Comparison of ENCODE assay signal across 16 mouse cellular contexts in genomic region chr5:99487009-99487858, GRCm38 (mm10).
DNase-seq lines count a peak whose midpoint lies in the region; ATAC-seq and TF ChIP-seq lines count a peak whose summit lies in the region.
"Had no signal": no experiment of that assay in that cellular context is flagged by ENCODE, and none has a peak within 500 bp of the region (broad histone marks: within the 10 kb centered on the region; RNA-seq: fewer than 3 reads in every experiment).

No protein-coding gene starts in this region.

- no peak overlapping the region for H3K4me2 ChIP-seq in kidney, embryonic 15.5 days
- no peak overlapping the region for H3K4me2 ChIP-seq in midbrain, postnatal 0 days (ENCODE audit: low read depth, low read length, poor library complexity, severe bottlenecking)
- H3K4me2 ChIP-seq in midbrain, embryonic 13.5 days (replicated peaks), result no peak overlapping the region
- no peak overlapping the region for H3K4me2 ChIP-seq in forebrain, embryonic 16.5 days (ENCODE audit: low read length)
- H3K4me2 ChIP-seq: heart, embryonic 15.5 days; liver, embryonic 15.5 days; stomach, embryonic 15.5 days had no signal

- 45% methylated on average over 5 of the region's 5 CpGs for WGBS in kidney, embryonic 15.5 days
- WGBS in midbrain, postnatal 0 days, result 55% methylated on average over 5 of the region's 5 CpGs
- WGBS in midbrain, embryonic 13.5 days, result 57% methylated on average over 5 of the region's 5 CpGs
- WGBS in forebrain, embryonic 16.5 days, result 26% methylated on average over 5 of the region's 5 CpGs

- no peaks in the 10 kb centered on the region for H3K27me3 ChIP-seq in kidney, embryonic 15.5 days
- H3K27me3 ChIP-seq in midbrain, postnatal 0 days (ENCODE audit: insufficient read depth, low read length), result no peaks in the 10 kb centered on the region
- peaks cover 37% of the 10 kb centered on the region for H3K27me3 ChIP-seq in midbrain, embryonic 13.5 days
- H3K27me3 ChIP-seq in forebrain, embryonic 16.5 days (replicated peaks; ENCODE audit: control insufficient read depth, insufficient read depth, low read length), result no peaks in the 10 kb centered on the region
- H3K27me3 ChIP-seq: heart, embryonic 15.5 days; stomach, embryonic 15.5 days had no signal

- DNase-seq in kidney, adult 8-10 months, result no peak
- DNase-seq in midbrain, postnatal 0 days (ENCODE audit: low spot score), result peak; percentile 44
- peak; percentile 50 for DNase-seq in retina, embryonic 14.5 days (ENCODE audit: low spot score)
- DNase-seq in thymus, postnatal 10 days (ENCODE audit: low spot score in 2 of 2), result no peak
- no peak for DNase-seq in adrenal gland, adult 8-10 months
- DNase-seq: adrenal gland, postnatal 14 days; cerebellum, adult 11 months; gastrocnemius, postnatal 25 days; midbrain, embryonic 14.5 days had no signal

- H3K4me1 ChIP-seq in kidney, embryonic 15.5 days, result peaks cover 11% of the 10 kb centered on the region
- no peaks in the 10 kb centered on the region for H3K4me1 ChIP-seq in midbrain, postnatal 0 days (ENCODE audit: insufficient read depth, low read length)
- H3K4me1 ChIP-seq in midbrain, embryonic 13.5 days (replicated peaks), result peaks cover 8% of the 10 kb centered on the region
- H3K4me1 ChIP-seq in forebrain, embryonic 16.5 days (replicated peaks; ENCODE audit: control insufficient read depth, insufficient read depth, low read length), result peaks cover 11% of the 10 kb centered on the region
- H3K4me1 ChIP-seq: heart, embryonic 15.5 days; stomach, embryonic 15.5 days had no signal

- ATAC-seq in kidney, embryonic 15.5 days (replicated peaks; ENCODE audit: low FRiP score), result peak; percentile 82
- no peak for ATAC-seq in midbrain, postnatal 0 days (ENCODE audit: low FRiP score)
- ATAC-seq in midbrain, embryonic 13.5 days, result no peak
- peak; percentile 68 for ATAC-seq in forebrain, embryonic 16.5 days
- ATAC-seq: intestine, embryonic 16.5 days had no signal

- no peaks in the 10 kb centered on the region for H3K36me3 ChIP-seq in kidney, embryonic 15.5 days
- H3K36me3 ChIP-seq in midbrain, postnatal 0 days (ENCODE audit: insufficient read depth, low read length), result no peaks in the 10 kb centered on the region
- H3K36me3 ChIP-seq in midbrain, embryonic 13.5 days, result no peaks in the 10 kb centered on the region
- H3K36me3 ChIP-seq in forebrain, embryonic 16.5 days (ENCODE audit: control insufficient read depth, insufficient read depth), result no peaks in the 10 kb centered on the region
- H3K36me3 ChIP-seq: heart, embryonic 15.5 days; liver, embryonic 15.5 days; stomach, embryonic 15.5 days had no signal

- H3K9me3 ChIP-seq in kidney, embryonic 15.5 days (replicated peaks), result no peaks in the 10 kb centered on the region
- no peaks in the 10 kb centered on the region for H3K9me3 ChIP-seq in midbrain, postnatal 0 days (ENCODE audit: low read length)
- no peaks in the 10 kb centered on the region for H3K9me3 ChIP-seq in midbrain, embryonic 13.5 days
- no peaks in the 10 kb centered on the region for H3K9me3 ChIP-seq in forebrain, embryonic 16.5 days (ENCODE audit: control insufficient read depth, low read length)
- H3K9me3 ChIP-seq: heart, embryonic 15.5 days; liver, embryonic 15.5 days; stomach, embryonic 15.5 days had no signal

- H3K27ac ChIP-seq in kidney, embryonic 15.5 days, result 0 out of 2 replicates have a peak overlapping the region, but pooled peaks have one; percentile 2
- H3K27ac ChIP-seq in midbrain, postnatal 0 days (ENCODE audit: low read depth, low read length), result no peak overlapping the region
- no peak overlapping the region for H3K27ac ChIP-seq in midbrain, embryonic 13.5 days
- peak overlapping the region; percentile 75 for H3K27ac ChIP-seq in forebrain, embryonic 16.5 days (ENCODE audit: low read length)
- H3K27ac ChIP-seq: heart, embryonic 15.5 days; liver, embryonic 15.5 days; stomach, embryonic 15.5 days had no signal

- no peak overlapping the region for H3K4me3 ChIP-seq in kidney, embryonic 15.5 days (replicated peaks)
- no peak overlapping the region for H3K4me3 ChIP-seq in midbrain, postnatal 0 days (ENCODE audit: low read depth, low read length)
- no peak overlapping the region for H3K4me3 ChIP-seq in midbrain, embryonic 13.5 days (replicated peaks)
- H3K4me3 ChIP-seq in forebrain, embryonic 16.5 days (replicated peaks; ENCODE audit: low read length), result no peak overlapping the region
- H3K4me3 ChIP-seq: heart, embryonic 15.5 days; liver, embryonic 15.5 days; stomach, embryonic 15.5 days had no signal

- H3K9ac ChIP-seq in kidney, embryonic 15.5 days, result no peak overlapping the region
- no peak overlapping the region for H3K9ac ChIP-seq in midbrain, postnatal 0 days (replicated peaks; ENCODE audit: low read length, poor library complexity, severe bottlenecking)
- H3K9ac ChIP-seq in midbrain, embryonic 13.5 days (replicated peaks), result no peak overlapping the region
- H3K9ac ChIP-seq in forebrain, embryonic 16.5 days (replicated peaks; ENCODE audit: low read depth, low read length), result no peak overlapping the region
- H3K9ac ChIP-seq: heart, embryonic 15.5 days; liver, embryonic 15.5 days; stomach, embryonic 15.5 days had no signal

- no peak for TF ChIP-seq CTCF in midbrain, postnatal 0 days (IDR thresholded peaks at IDR 0.05)

Comparison
In these comparisons a context has a peak if more than half of its experiments do, and no peak if none do; other contexts are left out.
1. ATAC-seq: peak in kidney, embryonic 15.5 days (single experiment) and forebrain, embryonic 16.5 days (single experiment); none in midbrain, postnatal 0 days (single experiment) and midbrain, embryonic 13.5 days (single experiment).
2. H3K27ac ChIP-seq: peak in kidney, embryonic 15.5 days (single experiment) and forebrain, embryonic 16.5 days (single experiment); none in midbrain, postnatal 0 days (single experiment) and midbrain, embryonic 13.5 days (single experiment).
3. DNase-seq: peak in midbrain, postnatal 0 days (single experiment) and retina, embryonic 14.5 days (single experiment); none in kidney, adult 8-10 months (0 of 2), thymus, postnatal 10 days (0 of 2) and adrenal gland, adult 8-10 months (single experiment).